Mouse (Mus musculus): ENCODE data around the gene Adgre4. TPM values are rescaled to one million over a fixed set of nuclear protein-coding genes. Genes with fewer than 3 reads are reported as not detected.

Gene Adgre4
- polyA plus RNA-seq (2017; shearing (Covaris generic)): not detected

GRCm38 (mm10) chr17:55749786-55750185 is at the start of gene Adgre4:
Adgre4 (plus strand) TSS chr17:55749984.

GRCm38 (mm10) chr17:55711984-55712811 is 37.6 kb upstream of the Adgre4 start, which contains the start of gene Pot1b:
Pot1b (minus strand) TSS chr17:55712628.

DNA sequence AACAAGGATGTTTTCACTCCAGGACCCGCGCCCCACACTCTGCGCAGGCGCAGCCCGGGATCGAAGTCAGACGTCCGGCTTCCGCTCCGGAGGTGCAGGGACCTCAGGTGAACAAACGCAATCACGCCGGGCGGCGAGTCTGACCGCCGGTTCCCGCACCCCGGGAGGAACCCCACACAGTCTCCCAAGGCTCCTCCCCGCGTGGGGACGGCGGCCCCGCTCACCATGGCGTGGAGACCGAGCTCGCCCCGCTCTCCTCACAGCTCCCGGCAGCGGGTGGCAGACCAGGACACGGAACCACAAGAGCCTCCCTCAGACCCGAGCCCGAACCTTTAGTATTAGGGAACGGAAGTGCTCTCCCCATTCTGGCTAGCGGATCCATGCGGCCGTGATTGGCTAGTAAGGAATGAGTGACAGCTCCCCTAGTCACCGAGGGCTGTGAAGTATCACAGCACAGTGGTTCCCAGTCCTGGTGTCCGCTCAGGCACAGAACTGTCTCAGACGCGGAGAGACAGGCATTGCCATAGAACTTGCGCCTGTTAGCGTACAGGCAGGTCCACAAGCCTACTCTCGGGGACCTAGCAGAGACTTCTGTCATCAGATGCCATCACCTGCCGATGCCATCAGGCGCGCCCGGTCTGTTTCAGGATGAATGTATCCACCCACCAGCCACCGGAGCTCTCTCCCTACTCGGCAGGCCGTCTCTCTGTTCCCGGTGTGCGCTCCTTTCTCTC is 129.0 kb downstream of the Adgre4 start, which contains the start of gene Zfp119a:
Gene Zfp119a (minus strand): TSS at position 295 of the 734 bp plus-strand sequence.

Other genes with a start within 250 kb of the Adgre4 start
- not detected for gene Vmn2r118, start 124.8 kb upstream of the Adgre4 start, polyA plus RNA-seq (2017; shearing (Covaris generic))
- gene Pot1b, start 37.4 kb upstream of the Adgre4 start, polyA plus RNA-seq (2017; shearing (Covaris generic)): 12.0 TPM
- 17.7 TPM for gene Zfp119a, start 128.9 kb downstream of the Adgre4 start, polyA plus RNA-seq (2017; shearing (Covaris generic))
- gene Zfp959, start 142.1 kb downstream of the Adgre4 start, polyA plus RNA-seq (2017; shearing (Covaris generic)): 37.1 TPM
- 6.9 TPM for gene Zfp119b, start 199.5 kb downstream of the Adgre4 start, polyA plus RNA-seq (2017; shearing (Covaris generic))
- gene Ebi3, start 202.7 kb downstream of the Adgre4 start, polyA plus RNA-seq (2017; shearing (Covaris generic)): 0.33 TPM
- gene Yju2, start 209.1 kb downstream of the Adgre4 start, polyA plus RNA-seq (2017; shearing (Covaris generic)): 32.0 TPM
- 1.0 TPM for gene Shd, start 220.5 kb downstream of the Adgre4 start, polyA plus RNA-seq (2017; shearing (Covaris generic))
- not detected for gene Fsd1, start 236.5 kb downstream of the Adgre4 start, polyA plus RNA-seq (2017; shearing (Covaris generic))

All from effector memory CD4-positive, alpha-beta T cell, adult 7 months (primary cell).